Mouse (Mus musculus) liver, embryonic 14.5 days (tissue): ENCODE measurements around the gene Nsmce4a. TPM values are rescaled to one million over a fixed set of nuclear protein-coding genes. Genes with fewer than 3 reads are reported as not detected.
A peak's percentile ranks its signal among the peaks of the same experiment; 100 is the strongest.
"Not testable (repeated sequence)": the region's sequence is repeated elsewhere in the genome, so short reads cannot be mapped to it uniquely, and the experiment has no call there.

ENCODE experiments used
- ATAC-seq: fragments of 200-750 bp; cut with Nextera tagmentation; 2 replicates; pipeline ENCODE4 v1.8.0; 2017; ENCODE audit warnings: moderate number of reproducible peaks, mild to moderate bottlenecking, moderate library complexity; ENCODE audit not compliant: insufficient read depth
- DNase-seq, 3 experiments: peaks; one replicate each; pipeline ENCODE4 v3.0.0-alpha.2; 2012 to 2013; ENCODE audit warnings: low read depth in 3 of 3, low spot score in 3 of 3
- H3K27ac ChIP-seq: fragments of 300-500 bp; sonication (generic); 2 replicates; pipeline ENCODE4 v1.5.1; 2014; ENCODE audit warnings: moderate library complexity, mild to moderate bottlenecking, control low read depth, inconsistent platforms
- H3K27me3 ChIP-seq: fragments of 300-500 bp; sonication (generic); 2 replicates; pipeline ENCODE4 v1.6.1; 2014; ENCODE audit warnings: mild to moderate bottlenecking, low read length, moderate library complexity; ENCODE audit not compliant: control insufficient read depth, insufficient read depth
- H3K36me3 ChIP-seq: fragments of 300-500 bp; sonication (generic); replicated peaks from 2 replicates; pipeline ENCODE4 v1.6.1; 2014; ENCODE audit warnings: low read depth; ENCODE audit not compliant: control insufficient read depth, insufficient read depth
- H3K4me1 ChIP-seq, 2 experiments: fragments of 200-500 bp in 1 of 2; fragments of 300-500 bp in 1 of 2; sonication (generic) in 1 of 2; replicated peaks; 2 replicates each; pipeline ENCODE4 v1.6.1; 2012 to 2014; ENCODE audit warnings: antibody characterized with exemption in 1 of 2, inconsistent platforms in 1 of 2, low read length in 1 of 2; ENCODE audit not compliant: control insufficient read depth in 2 of 2, insufficient read depth in 2 of 2
- H3K4me2 ChIP-seq: fragments of 300-500 bp; sonication (generic); 2 replicates; pipeline ENCODE4 v1.6.1; 2014; ENCODE audit warnings: low read depth, mild to moderate bottlenecking, control low read depth, moderate library complexity
- H3K4me3 ChIP-seq, 2 experiments: fragments of 200-500 bp in 1 of 2; fragments of 300-500 bp in 1 of 2; sonication (generic) in 1 of 2; 2 replicates each; pipeline ENCODE4 v1.5.1; 2012 to 2014; ENCODE audit warnings: low read depth in 2 of 2, low read length in 2 of 2, mild to moderate bottlenecking in 2 of 2, control low read depth in 1 of 2, inconsistent platforms in 1 of 2, moderate library complexity in 1 of 2; ENCODE audit not compliant: insufficient read depth in 1 of 2
- H3K9ac ChIP-seq: fragments of 300-500 bp; sonication (generic); replicated peaks from 2 replicates; pipeline ENCODE4 v1.6.1; 2014; ENCODE audit warnings: mild to moderate bottlenecking, control low read depth, moderate library complexity
- H3K9me3 ChIP-seq: fragments of 300-500 bp; sonication (generic); 2 replicates; pipeline ENCODE4 v1.6.1; 2016; ENCODE audit warnings: low read length, mixed read lengths; ENCODE audit not compliant: control insufficient read depth
- CTCF ChIP-seq: IDR thresholded peaks from 2 replicates; pipeline ENCODE4 v1.5.1; 2016; ENCODE audit warnings: antibody characterized with exemption, low read depth, control low read depth
- EP300 ChIP-seq: IDR thresholded peaks from 2 replicates; pipeline ENCODE4 v1.6.1; 2016; ENCODE audit warnings: antibody characterized with exemption, low read depth
- WGBS: fragments of 180-500 bp; shearing (Covaris S2); extraction: QIAGEN DNeasy Blood & Tissue Kit; methylation state at CpG from one replicate; pipeline ENCODE4 v1.1.7; 2014; ENCODE audit not compliant: insufficient replicate concordance; 5-methylcytosine and 5-hydroxymethylcytosine counted together
- polyA plus RNA-seq, 2 experiments: library from polyadenylated mRNA; depleted of rRNA in 1 of 2; stranded (reverse) in 1 of 2; unstranded in 1 of 2; fragments of >200 nt; fragmentation: Nextera tagmentation in 1 of 2; extraction: Ambion mirVana in 1 of 2; gene quantifications; 2 replicates each; pipeline versions ENCODE4 v1.2.1 to v1.2.3; 2012 to 2014

Nsmce4a gene
- polyA plus RNA-seq, 2 experiments, result 53.2 to 115 TPM

- ATAC-seq, result no peak
- peaks cover 82% of the 10 kb centered on the region for H3K36me3 ChIP-seq
- H3K4me3 ChIP-seq, result no peak overlapping the region
- H3K4me2 ChIP-seq, result no peak overlapping the region
- 79% methylated on average over 7 of the region's 7 CpGs for WGBS
- no peak overlapping the region for H3K9ac ChIP-seq
- no peak for DNase-seq
- H3K27me3 ChIP-seq, result no peaks in the 10 kb centered on the region
- H3K4me1 ChIP-seq, result peaks cover 0 to 4% of the 10 kb centered on the region in 2 experiments; a peak in 2 of 4 replicates
- H3K9me3 ChIP-seq, result no peaks in the 10 kb centered on the region
- TF ChIP-seq CTCF (no peak), EP300 (no peak)
- no peak overlapping the region for H3K27ac ChIP-seq
These were observed 32.7 kb downstream of the Nsmce4a start for GRCm38 (mm10) chr7:130540176-130540575.

- H3K9me3 ChIP-seq, result no peaks in the 10 kb centered on the region
- TF ChIP-seq CTCF (no peak), EP300 (no peak)
- peaks cover 76% of the 10 kb centered on the region for H3K36me3 ChIP-seq
- H3K4me2 ChIP-seq, result no peak overlapping the region
- no peak overlapping the region for H3K27ac ChIP-seq
- H3K4me1 ChIP-seq, result no peaks in the 10 kb centered on the region
- 89% methylated on average over 4 of the region's 4 CpGs for WGBS
- DNase-seq, result no peak
- no peak overlapping the region for H3K4me3 ChIP-seq
- H3K9ac ChIP-seq, result no peak overlapping the region
- no peaks in the 10 kb centered on the region for H3K27me3 ChIP-seq
- no peak for ATAC-seq
These were observed 35.9 kb downstream of the Nsmce4a start for GRCm38 (mm10) chr7:130537068-130537467.

GRCm38 (mm10) chr7:130535174-130535573, 37.7 kb downstream of the Nsmce4a start:
- H3K9me3 ChIP-seq, result no peaks in the 10 kb centered on the region
- 77% methylated on average over 4 of the region's 4 CpGs for WGBS

GRCm38 (mm10) chr7:130533316-130534260, 39.3 kb downstream of the Nsmce4a start:
- Histone ChIP-seq H3K27ac (no peak overlapping the region), H3K36me3 (peaks cover 68% of the 10 kb centered on the region), H3K4me1 (no peaks in the 10 kb centered on the region), H3K4me3 (no peak overlapping the region), H3K4me2 (no peak overlapping the region), H3K27me3 (no peaks in the 10 kb centered on the region), H3K9ac (no peak overlapping the region), H3K9me3 (no peaks in the 10 kb centered on the region)
- ATAC-seq (peak; percentile 75), DNase-seq (peak; percentile 65 to 72 (median 70))
- WGBS, result 33% methylated on average over 24 of the region's 25 CpGs
- no peak for TF ChIP-seq EP300
- peak; percentile 96 for TF ChIP-seq CTCF

More at GRCm38 (mm10) chr7:130535174-130535573, 37.7 kb downstream of the Nsmce4a start:
- TF ChIP-seq CTCF, result no peak
- TF ChIP-seq EP300, result no peak
- ATAC-seq (no peak), DNase-seq (no peak)
- H3K4me2 ChIP-seq, result no peak overlapping the region
- no peaks in the 10 kb centered on the region for H3K4me1 ChIP-seq
- no peak overlapping the region for H3K4me3 ChIP-seq
- H3K9ac ChIP-seq, result no peak overlapping the region
- no peak overlapping the region for H3K27ac ChIP-seq
- no peaks in the 10 kb centered on the region for H3K27me3 ChIP-seq
- peaks cover 78% of the 10 kb centered on the region for H3K36me3 ChIP-seq

- H3K4me2 ChIP-seq, H3K9me3 ChIP-seq, H3K4me1 ChIP-seq, H3K27ac ChIP-seq, H3K4me3 ChIP-seq, H3K27me3 ChIP-seq, DNase-seq, H3K9ac ChIP-seq, ATAC-seq: not testable (repeated sequence)
- H3K36me3 ChIP-seq, result peaks cover 46% of the 10 kb centered on the region
- WGBS, result 92% methylated on average over 14 of the region's 15 CpGs
These were observed 41.8 kb downstream of the Nsmce4a start for GRCm38 (mm10) chr7:130531138-130531537.
